9 mouse cellular contexts compared by ENCODE assay signal in the genomic region with DNA sequence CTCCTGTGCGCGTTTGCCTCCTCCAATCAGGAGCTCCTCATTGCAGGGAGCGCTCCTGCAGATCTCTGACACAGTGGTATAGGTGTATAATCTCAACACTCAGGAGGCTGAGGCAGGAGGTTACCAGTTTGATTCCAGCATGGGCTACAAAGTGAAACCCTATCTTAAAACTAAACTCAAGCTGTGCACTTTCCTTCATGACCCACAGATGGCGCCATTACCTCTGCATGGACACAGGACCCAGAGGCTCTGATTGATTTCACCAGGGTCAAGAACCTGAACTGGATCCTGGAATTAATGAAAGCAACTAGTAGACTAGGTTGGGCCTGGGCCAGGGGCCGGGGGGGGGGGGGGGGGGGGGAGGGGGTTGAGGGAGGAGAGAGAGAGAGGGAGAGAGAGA. TPM values are rescaled to one million over a fixed set of nuclear protein-coding genes. Genes with fewer than 3 reads are reported as not detected.
DNase-seq lines count a peak whose midpoint lies in the region; ATAC-seq and TF ChIP-seq lines count a peak whose summit lies in the region.
"Had no signal": no experiment of that assay in that cellular context is flagged by ENCODE, and none has a peak within 500 bp of the region (broad histone marks: within the 10 kb centered on the region; RNA-seq: fewer than 3 reads in every experiment).

No protein-coding gene starts in this region.

- peak; percentile 52 for ATAC-seq in megakaryocyte, adult 5-6 weeks (ENCODE audit: poor library complexity, severe bottlenecking)

- peak; percentile 67 for TF ChIP-seq CTCF in left cerebral cortex, adult 2 months (IDR thresholded peaks at IDR 0.05)

- intact Hi-C loops in left cerebral cortex, adult 2 months (cut with DNase I) = loop anchor here (5.0 kb wide), 1 partner anchor 42 kb away; no protein-coding TSS in a partner anchor
- intact Hi-C loops in heart, postnatal 36 days (cut with DNase I) = loop anchor here (2.0 kb wide), 1 partner anchor 89 kb away; no protein-coding TSS in a partner anchor

- H3K27ac ChIP-seq in left cerebral cortex, adult 2 months = no peak overlapping the region
- H3K27ac ChIP-seq: heart, embryonic 15.5 days had no signal

- peak; percentile 40 to 41 for DNase-seq in adrenal gland, adult 18-20 months (ENCODE audit: low spot score in 2 of 2)
- DNase-seq in adrenal gland, postnatal 4 days (ENCODE audit: low spot score in 2 of 2) = no peak
- DNase-seq in left cerebral cortex, adult 2 months (ENCODE audit: extremely low spot score in 1 of 2, low spot score in 2 of 2) = no peak
- no peak for DNase-seq in left cerebral cortex, adult 8-10 months (ENCODE audit: low spot score in 2 of 2)
- DNase-seq in adrenal gland, postnatal 10 days = peak; percentile 64
- DNase-seq in heart, postnatal 36 days = peak; percentile 44 to 55
- no peak for DNase-seq in frontal cortex, postnatal 25 days (ENCODE audit: low spot score in 2 of 2)

- no peak overlapping the region for H3K4me3 ChIP-seq in left cerebral cortex, adult 2 months
- H3K4me3 ChIP-seq: heart, embryonic 15.5 days had no signal

RNA-seq across cellular contexts. Expression of a gene that starts 12.6 kb away (rescaled TPM):
- under 1 TPM; 0.27 to 0.32 TPM for total RNA-seq in adrenal gland, adult 18-20 months (2021)
- under 1 TPM in 1 of 2 experiments, not detected in 1; 0.45 TPM for total RNA-seq in adrenal gland, postnatal 4 days (2021)
- not detected for total RNA-seq in left cerebral cortex, adult 2 months (2021)
- under 1 TPM in 1 of 4 experiments, not detected in 3; 0.21 TPM for total RNA-seq in left cerebral cortex, adult 8-10 months (2022)
- total RNA-seq in adrenal gland, postnatal 10 days (2021) = under 1 TPM; 0.39 to 0.45 TPM
- under 1 TPM; 0.79 to 0.83 TPM for total RNA-seq in heart, postnatal 36 days (2021)
- total RNA-seq in megakaryocyte, adult 5-6 weeks (2015) = not detected in 2 replicates
- not detected in 2 replicates for total RNA-seq in megakaryocyte, adult 5-6 weeks (2017)

RNA-seq across cellular contexts. Expression of a gene that starts 20.8 kb away (rescaled TPM):
- not detected for total RNA-seq in adrenal gland, adult 18-20 months (2021)
- total RNA-seq in adrenal gland, postnatal 4 days (2021) = not detected
- total RNA-seq in left cerebral cortex, adult 2 months (2021) = not detected
- not detected for total RNA-seq in left cerebral cortex, adult 8-10 months (2022)
- not detected for total RNA-seq in adrenal gland, postnatal 10 days (2021)
- not detected for total RNA-seq in heart, postnatal 36 days (2021)
- total RNA-seq in megakaryocyte, adult 5-6 weeks (2015) = not detected in 2 replicates
- total RNA-seq in megakaryocyte, adult 5-6 weeks (2017) = not detected in 2 replicates

RNA-seq across cellular contexts. Expression of a gene that starts 34.3 kb away (rescaled TPM):
- not detected for total RNA-seq in adrenal gland, adult 18-20 months (2021)
- total RNA-seq in adrenal gland, postnatal 4 days (2021) = 1 to 10 TPM in 1 of 2 experiments, under 1 TPM in 1; 0.22 to 6.4 TPM
- not detected for total RNA-seq in left cerebral cortex, adult 2 months (2021)
- total RNA-seq in left cerebral cortex, adult 8-10 months (2022) = not detected
- 10 to 100 TPM in 1 of 2 experiments, 1 to 10 TPM in 1; 6.5 to 17.5 TPM for total RNA-seq in adrenal gland, postnatal 10 days (2021)
- total RNA-seq in heart, postnatal 36 days (2021) = not detected
- total RNA-seq in megakaryocyte, adult 5-6 weeks (2015) = not detected in 2 replicates
- not detected in 2 replicates for total RNA-seq in megakaryocyte, adult 5-6 weeks (2017)

RNA-seq across cellular contexts. Expression of a gene that starts 52.5 kb away (rescaled TPM):
- total RNA-seq in adrenal gland, adult 18-20 months (2021) = not detected
- 10 to 100 TPM in 1 of 2 experiments, under 1 TPM in 1; 0.31 to 13.7 TPM for total RNA-seq in adrenal gland, postnatal 4 days (2021)
- total RNA-seq in left cerebral cortex, adult 2 months (2021) = under 1 TPM in 1 of 2 experiments, not detected in 1; 0.20 TPM
- not detected for total RNA-seq in left cerebral cortex, adult 8-10 months (2022)
- not detected for total RNA-seq in adrenal gland, postnatal 10 days (2021)
- not detected for total RNA-seq in heart, postnatal 36 days (2021)
- not detected in 2 replicates for total RNA-seq in megakaryocyte, adult 5-6 weeks (2015)
- total RNA-seq in megakaryocyte, adult 5-6 weeks (2017) = not detected in 2 replicates

Comparison
In these comparisons a context has a peak if more than half of its experiments do, and no peak if none do; other contexts are left out.
1. DNase-seq: peak in adrenal gland, adult 18-20 months (2 of 2), adrenal gland, postnatal 10 days (single experiment) and heart, postnatal 36 days (2 of 2); none in adrenal gland, postnatal 4 days (0 of 2), left cerebral cortex, adult 2 months (0 of 2), left cerebral cortex, adult 8-10 months (0 of 2) and frontal cortex, postnatal 25 days (0 of 2).